Mouse (Mus musculus) midbrain, postnatal 0 days (tissue): ENCODE data around the gene Eefsec. TPM values are rescaled to one million over a fixed set of nuclear protein-coding genes. Genes with fewer than 3 reads are reported as not detected.
A peak's percentile ranks its signal among the peaks of the same experiment; 100 is the strongest.

Experiments
- ATAC-seq: fragments of 200-750 bp; cut with Nextera tagmentation; 2 replicates; pipeline ENCODE4 v1.8.0; 2017; ENCODE audit warnings: moderate number of reproducible peaks, mild to moderate bottlenecking, moderate TSS enrichment, moderate library complexity; ENCODE audit not compliant: low FRiP score
- DNase-seq: peaks from one replicate; pipeline ENCODE4 v3.0.0-alpha.2; 2015; ENCODE audit warnings: low spot score
- H3K27ac ChIP-seq: fragments of 300-500 bp; sonication (generic); 2 replicates; pipeline ENCODE4 v1.5.1; 2014; ENCODE audit warnings: low read depth, mild to moderate bottlenecking, low read length, mixed read lengths
- H3K27me3 ChIP-seq: fragments of 300-500 bp; sonication (generic); 2 replicates; pipeline ENCODE4 v1.6.1; 2014; ENCODE audit warnings: low read length, control low read depth, mixed read lengths; ENCODE audit not compliant: insufficient read depth
- H3K36me3 ChIP-seq: fragments of 300-500 bp; sonication (generic); 2 replicates; pipeline ENCODE4 v1.6.1; 2014; ENCODE audit warnings: low read length, control low read depth, mixed read lengths; ENCODE audit not compliant: insufficient read depth
- H3K4me1 ChIP-seq: fragments of 300-500 bp; sonication (generic); 2 replicates; pipeline ENCODE4 v1.6.1; 2014; ENCODE audit warnings: mild to moderate bottlenecking, control low read depth, antibody characterized with exemption, low read length, mixed read lengths; ENCODE audit not compliant: insufficient read depth
- H3K4me2 ChIP-seq: fragments of 300-500 bp; sonication (generic); 2 replicates; pipeline ENCODE4 v1.6.1; 2014; ENCODE audit warnings: low read depth, mild to moderate bottlenecking, low read length, mixed read lengths; ENCODE audit not compliant: poor library complexity, severe bottlenecking
- H3K4me3 ChIP-seq: fragments of 300-500 bp; sonication (generic); 2 replicates; pipeline ENCODE4 v1.5.1; 2014; ENCODE audit warnings: low read depth, mild to moderate bottlenecking, low read length, moderate library complexity
- H3K9ac ChIP-seq: fragments of 300-500 bp; sonication (generic); replicated peaks from 2 replicates; pipeline ENCODE4 v1.6.1; 2014; ENCODE audit warnings: mild to moderate bottlenecking, low read length, moderate library complexity, mixed read lengths; ENCODE audit not compliant: poor library complexity, severe bottlenecking
- H3K9me3 ChIP-seq: fragments of 300-500 bp; sonication (generic); 2 replicates; pipeline ENCODE4 v1.6.1; 2016; ENCODE audit warnings: low read length, control low read depth
- CTCF ChIP-seq: IDR thresholded peaks from 2 replicates; pipeline ENCODE4 v1.5.1; 2016; ENCODE audit warnings: antibody characterized with exemption, mild to moderate bottlenecking
- WGBS: fragments of 180-500 bp; shearing (Covaris S2); extraction: QIAGEN DNeasy Blood & Tissue Kit; methylation state at CpG from one replicate; pipeline ENCODE4 v1.1.7; 2014; 5-methylcytosine and 5-hydroxymethylcytosine counted together
- polyA plus RNA-seq: library from polyadenylated mRNA; unstranded; fragments of >200 nt; fragmentation: Nextera tagmentation; extraction: Ambion mirVana; gene quantifications from 2 replicates; pipeline ENCODE4 v1.2.1, GENCODE M21; 2015
- total RNA-seq: library from RNA; depleted of rRNA; stranded (reverse); fragments of >200 nt; gene quantifications from 2 replicates; pipeline ENCODE4 v1.2.3, GENCODE M21; 2014

Eefsec gene
- total and polyA plus RNA-seq, 2 experiments from 2014 or later: 24.4 to 26.8 TPM

DNA sequence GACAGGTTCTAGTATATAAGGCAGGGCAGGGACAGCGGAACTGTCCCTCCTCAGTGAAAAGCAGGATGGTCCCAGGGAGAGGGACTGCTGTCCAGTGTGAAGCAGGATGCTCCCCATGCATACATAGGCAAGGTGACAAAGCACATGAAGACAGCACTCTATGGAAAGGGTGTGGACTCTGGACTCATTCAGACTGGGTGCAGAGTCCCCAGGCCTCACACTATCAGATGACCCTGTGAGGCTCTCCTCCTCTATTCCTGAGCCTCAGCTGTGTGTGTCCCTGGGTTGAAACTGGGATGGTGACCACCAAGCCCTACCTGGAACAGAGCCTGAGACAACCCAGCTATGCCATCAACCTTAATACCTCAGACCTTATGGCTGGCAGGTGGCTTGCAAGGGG, 194.9 kb downstream of the Eefsec start:
- no peaks in the 10 kb centered on the region for H3K4me1 ChIP-seq
- H3K36me3 ChIP-seq: 0 out of 2 replicates have a peak, but pooled peaks cover 3% of the 10 kb centered on the region
- ATAC-seq (no peak), DNase-seq (no peak)
- H3K27me3 ChIP-seq: no peaks in the 10 kb centered on the region
- WGBS: 89% methylated on average over 1 of the region's 1 CpGs
- TF ChIP-seq CTCF: no peak
- no peak overlapping the region for H3K27ac ChIP-seq
- H3K9ac ChIP-seq: no peak overlapping the region
- no peaks in the 10 kb centered on the region for H3K9me3 ChIP-seq
- H3K4me3 ChIP-seq: no peak overlapping the region
- H3K4me2 ChIP-seq: no peak overlapping the region

DNA sequence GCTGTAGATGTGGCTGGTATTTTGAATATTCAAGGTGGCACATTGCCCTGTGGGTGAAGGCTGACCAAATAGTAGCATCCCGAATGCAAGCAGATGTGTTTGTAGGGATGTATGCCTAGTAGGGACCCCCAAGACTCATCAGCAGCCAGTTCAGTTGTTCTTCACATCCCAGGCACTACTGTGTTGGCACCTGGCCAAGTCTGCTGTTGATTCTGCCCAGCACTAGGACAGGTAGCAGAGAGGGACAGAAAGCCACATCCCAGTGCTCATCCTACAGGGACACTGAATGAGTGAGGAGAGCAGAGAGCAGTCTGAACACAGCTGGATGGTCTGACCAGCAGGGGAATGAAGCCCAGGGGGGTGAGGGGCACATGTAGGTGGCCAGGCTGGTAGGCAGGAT, 197.1 kb downstream of the Eefsec start:
- no peak overlapping the region for H3K9ac ChIP-seq
- 91% methylated on average over 1 of the region's 1 CpGs for WGBS
- H3K27me3 ChIP-seq: no peaks in the 10 kb centered on the region
- no peaks in the 10 kb centered on the region for H3K9me3 ChIP-seq
- no peak for ATAC-seq
- no peak for TF ChIP-seq CTCF
- H3K4me3 ChIP-seq: no peak overlapping the region
- no peaks in the 10 kb centered on the region for H3K4me1 ChIP-seq
- H3K4me2 ChIP-seq: no peak overlapping the region
- no peak overlapping the region for H3K27ac ChIP-seq
- H3K36me3 ChIP-seq: 0 out of 2 replicates have a peak, but pooled peaks cover 3% of the 10 kb centered on the region
- peak; percentile 11 for DNase-seq

- 6% methylated on average over 15 of the region's 15 CpGs for WGBS
- no peaks in the 10 kb centered on the region for H3K27me3 ChIP-seq
- no peak overlapping the region for H3K4me2 ChIP-seq
- no peak overlapping the region for H3K9ac ChIP-seq
- peak; percentile 68; the same call in 1 of the 2 replicates for ATAC-seq
- H3K4me1 ChIP-seq: no peaks in the 10 kb centered on the region
- H3K9me3 ChIP-seq: no peaks in the 10 kb centered on the region
- DNase-seq: peak; percentile 41
- H3K36me3 ChIP-seq: no peaks in the 10 kb centered on the region
- no peak overlapping the region for H3K4me3 ChIP-seq
- TF ChIP-seq CTCF: peak; percentile 70
- H3K27ac ChIP-seq: no peak overlapping the region
Observed at GRCm38 (mm10) chr6:88242604-88243003, 203.7 kb downstream of the Eefsec start.

DNA sequence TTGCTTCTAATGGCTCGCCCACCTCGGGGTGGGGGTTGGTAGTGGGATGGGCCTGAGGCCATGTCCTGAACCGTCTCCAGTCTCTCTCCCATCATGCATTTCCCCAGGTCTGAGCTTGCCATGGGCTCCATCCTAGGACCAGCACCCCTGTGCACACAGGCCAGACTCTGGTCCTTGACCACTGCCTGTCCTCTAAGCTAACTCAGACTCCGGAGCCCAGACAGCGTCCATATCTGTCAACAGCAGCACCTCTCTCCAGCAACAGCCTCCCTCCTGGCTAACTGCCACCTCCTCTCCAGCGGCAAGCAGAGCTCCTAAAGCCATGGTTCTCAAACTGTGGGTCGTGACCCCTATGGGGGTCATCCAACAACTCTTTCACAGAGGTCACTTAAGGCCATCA, 209.8 kb downstream of the Eefsec start:
- no peak for TF ChIP-seq CTCF
- no peak overlapping the region for H3K4me2 ChIP-seq

DNA sequence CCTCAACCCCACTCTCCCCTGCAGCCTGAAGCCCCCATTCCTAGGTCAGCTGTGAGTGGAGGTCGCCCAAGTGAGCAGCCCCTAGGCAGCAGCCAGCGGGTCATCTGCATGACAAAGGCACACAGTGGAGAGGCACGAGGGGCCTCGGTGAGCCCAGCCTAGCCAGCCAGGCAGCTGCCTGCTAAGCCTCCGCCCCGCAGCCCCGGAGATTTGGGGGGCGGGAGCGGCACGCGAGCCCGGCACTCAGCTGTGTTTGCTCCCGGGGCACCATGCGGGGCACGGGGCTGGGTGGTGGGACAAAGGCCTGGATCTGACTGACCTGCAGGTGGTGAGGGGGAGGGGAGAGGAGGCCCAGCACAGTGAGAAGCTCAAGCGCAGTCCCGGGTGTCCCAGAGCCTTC, 210.4 kb downstream of the Eefsec start:
- no peak overlapping the region for H3K4me3 ChIP-seq
- 0 out of 2 replicates have a peak, but pooled peaks have one; percentile 24 for ATAC-seq
- TF ChIP-seq CTCF: no peak
- no peak for DNase-seq
- no peaks in the 10 kb centered on the region for H3K9me3 ChIP-seq
- H3K4me1 ChIP-seq: no peaks in the 10 kb centered on the region
- H3K27ac ChIP-seq: no peak overlapping the region
- H3K27me3 ChIP-seq: no peaks in the 10 kb centered on the region
- WGBS: 6% methylated on average over 16 of the region's 17 CpGs
- no peaks in the 10 kb centered on the region for H3K36me3 ChIP-seq
- H3K9ac ChIP-seq: no peak overlapping the region
- H3K4me2 ChIP-seq: peak overlapping the region; percentile 12; the same call in 1 of the 2 replicates

More for the DNA sequence above, 209.8 kb downstream of the Eefsec start:
- H3K27me3 ChIP-seq: no peaks in the 10 kb centered on the region
- H3K4me1 ChIP-seq: no peaks in the 10 kb centered on the region
- no peaks in the 10 kb centered on the region for H3K9me3 ChIP-seq
- ATAC-seq (no peak), DNase-seq (no peak)
- 16% methylated on average over 7 of the region's 7 CpGs for WGBS
- H3K4me3 ChIP-seq: no peak overlapping the region
- H3K36me3 ChIP-seq: no peaks in the 10 kb centered on the region
- H3K27ac ChIP-seq: no peak overlapping the region
- no peak overlapping the region for H3K9ac ChIP-seq

GRCm38 (mm10) chr6:88235461-88235860, 210.9 kb downstream of the Eefsec start:
- Histone ChIP-seq H3K4me2 (no peak overlapping the region), H3K9me3 (no peaks in the 10 kb centered on the region), H3K4me1 (no peaks in the 10 kb centered on the region), H3K9ac (no peak overlapping the region), H3K27ac (no peak overlapping the region), H3K27me3 (no peaks in the 10 kb centered on the region), H3K36me3 (no peaks in the 10 kb centered on the region), H3K4me3 (no peak overlapping the region)
- TF ChIP-seq CTCF: no peak
- DNase-seq: no peak
- no peak for ATAC-seq
- 23% methylated on average over 8 of the region's 8 CpGs for WGBS
